Mouse (Mus musculus): Measurements from ENCODE around the gene Slc8b1. TPM values are rescaled to one million over a fixed set of nuclear protein-coding genes. Genes with fewer than 3 reads are reported as not detected.
A peak's percentile ranks its signal among the peaks of the same experiment; 100 is the strongest.

The Slc8b1 gene
- polyA plus RNA-seq, 1 experiment from 2014 or later, result 6.6 TPM

DNA sequence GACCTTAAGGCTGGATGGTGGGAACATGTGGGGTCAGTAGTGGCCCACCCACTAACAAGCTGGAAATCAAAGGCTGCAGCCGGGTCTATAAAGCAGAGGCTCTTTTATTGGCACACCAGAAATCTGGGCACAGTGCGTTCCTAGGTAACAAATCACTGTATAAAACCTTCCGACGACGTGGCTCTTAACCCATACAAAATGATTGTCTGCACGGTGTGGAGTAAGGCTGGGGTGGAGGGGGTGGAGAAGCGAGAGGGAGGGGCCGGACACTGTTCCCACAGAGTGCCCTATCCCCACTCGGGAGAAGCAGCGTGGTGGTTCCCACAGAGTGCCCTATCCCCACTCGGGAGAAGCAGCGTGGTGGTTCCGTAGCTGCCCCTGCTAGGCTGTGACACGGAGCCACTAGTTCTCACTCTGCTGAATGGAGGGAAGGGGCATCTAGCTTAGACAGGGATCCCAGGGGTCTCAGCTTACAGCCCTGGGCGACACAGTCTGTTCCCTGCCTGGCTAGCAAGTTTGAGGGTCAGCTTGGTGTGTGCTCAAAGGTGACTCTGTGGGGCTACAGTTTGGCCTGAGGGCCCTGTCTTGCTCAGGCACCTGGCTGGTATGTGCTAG, 23.2 kb downstream of the Slc8b1 start:
- H3K36me3 ChIP-seq, result peaks cover 13% of the 10 kb centered on the region
- no peak overlapping the region for H3K9ac ChIP-seq
- no peak for ATAC-seq (ENCODE audit: borderline replicate concordance, extremely low read depth, low FRiP score, low TSS enrichment)
- no peaks in the 10 kb centered on the region for H3K27me3 ChIP-seq
- no peak overlapping the region for H3K4me3 ChIP-seq
- H3K9me3 ChIP-seq, result no peaks in the 10 kb centered on the region
- no peak overlapping the region for H3K4me2 ChIP-seq
- peak overlapping the region; percentile 62 for H3K27ac ChIP-seq
- H3K4me1 ChIP-seq, result peaks cover 19% of the 10 kb centered on the region
- 68% methylated on average over 15 of the region's 15 CpGs for WGBS

DNA sequence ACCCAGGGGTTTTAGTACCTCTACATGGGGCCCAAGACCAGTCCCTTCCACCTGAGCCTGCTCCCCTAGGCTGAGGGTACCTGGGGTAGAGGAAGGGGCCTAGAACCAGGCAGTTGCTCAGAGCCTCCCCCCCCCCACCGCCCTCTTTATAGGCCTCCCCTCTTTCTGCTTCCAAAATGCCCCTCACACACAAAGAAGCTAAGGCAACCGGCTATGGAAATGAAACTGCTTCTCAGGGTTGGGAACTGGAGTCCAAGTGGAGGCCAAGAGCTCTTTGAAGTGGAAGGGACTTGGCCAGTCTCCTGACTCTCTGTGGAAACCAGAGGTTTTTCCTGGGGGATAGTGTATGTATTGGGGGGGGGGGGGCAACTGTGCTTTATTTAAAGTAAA, 23.7 kb downstream of the Slc8b1 start:
- H3K4me1 ChIP-seq, result peaks cover 19% of the 10 kb centered on the region
- H3K4me3 ChIP-seq, result no peak overlapping the region
- no peak overlapping the region for H3K9ac ChIP-seq
- peak overlapping the region; percentile 62 for H3K27ac ChIP-seq
- no peaks in the 10 kb centered on the region for H3K27me3 ChIP-seq
- WGBS, result 17% methylated on average over 2 of the region's 2 CpGs
- H3K4me2 ChIP-seq, result no peak overlapping the region
- no peak for ATAC-seq (ENCODE audit: borderline replicate concordance, extremely low read depth, low FRiP score, low TSS enrichment)
- no peaks in the 10 kb centered on the region for H3K9me3 ChIP-seq
- peaks cover 13% of the 10 kb centered on the region for H3K36me3 ChIP-seq

DNA sequence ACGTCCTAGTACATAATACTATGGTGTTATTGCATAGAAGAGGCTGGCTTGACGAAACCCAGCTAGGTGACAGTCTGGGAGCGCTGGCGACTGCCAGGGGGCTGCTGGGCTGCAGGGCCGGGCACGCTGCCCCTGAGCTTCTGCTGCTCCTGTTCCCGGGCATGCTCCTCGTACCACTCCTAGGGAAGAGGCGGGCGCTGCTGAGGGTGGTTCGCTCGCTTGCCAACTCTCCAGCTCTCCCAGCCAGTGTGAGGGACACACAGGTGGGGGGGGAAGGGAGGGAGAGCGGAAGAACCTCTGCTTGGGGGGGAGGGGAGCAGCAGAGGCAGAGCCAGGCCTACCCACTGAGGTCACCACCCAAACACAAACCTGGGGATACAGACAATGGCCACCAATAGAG, 25.1 kb downstream of the Slc8b1 start:
- no peak overlapping the region for H3K4me2 ChIP-seq
- WGBS, result 83% methylated on average over 12 of the region's 13 CpGs
- no peak overlapping the region; the same call in 1 of the 2 replicates for H3K9ac ChIP-seq
- H3K27ac ChIP-seq, result peak overlapping the region; percentile 29; the same call in 1 of the 2 replicates
- H3K27me3 ChIP-seq, result no peaks in the 10 kb centered on the region
- peaks cover 21% of the 10 kb centered on the region for H3K36me3 ChIP-seq
- no peaks in the 10 kb centered on the region for H3K9me3 ChIP-seq
- ATAC-seq (ENCODE audit: borderline replicate concordance, extremely low read depth, low FRiP score, low TSS enrichment), result no peak
- peaks cover 19% of the 10 kb centered on the region for H3K4me1 ChIP-seq
- no peak overlapping the region for H3K4me3 ChIP-seq

DNA sequence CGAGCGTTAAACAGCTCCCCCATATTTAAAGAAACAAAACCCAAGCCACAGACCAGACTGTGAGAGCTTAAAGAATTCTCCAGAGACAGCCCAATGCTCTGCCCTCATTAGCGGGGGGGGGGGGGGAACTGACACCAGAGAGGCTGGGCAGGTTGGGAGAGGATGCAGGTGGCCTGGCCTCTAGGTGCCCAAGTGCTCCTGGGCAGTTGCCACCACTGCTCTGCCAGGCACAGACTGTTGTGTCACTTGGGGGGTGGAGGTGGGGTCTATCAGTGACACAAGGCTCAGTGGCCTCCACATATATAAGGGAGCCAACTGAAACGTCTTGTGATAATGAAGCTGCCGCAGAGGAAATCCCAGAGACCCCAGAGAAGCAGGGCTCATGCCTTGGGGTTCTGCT, 25.7 kb downstream of the Slc8b1 start:
- H3K27ac ChIP-seq, result 0 out of 2 replicates have a peak overlapping the region, but pooled peaks have one; percentile 29

DNA sequence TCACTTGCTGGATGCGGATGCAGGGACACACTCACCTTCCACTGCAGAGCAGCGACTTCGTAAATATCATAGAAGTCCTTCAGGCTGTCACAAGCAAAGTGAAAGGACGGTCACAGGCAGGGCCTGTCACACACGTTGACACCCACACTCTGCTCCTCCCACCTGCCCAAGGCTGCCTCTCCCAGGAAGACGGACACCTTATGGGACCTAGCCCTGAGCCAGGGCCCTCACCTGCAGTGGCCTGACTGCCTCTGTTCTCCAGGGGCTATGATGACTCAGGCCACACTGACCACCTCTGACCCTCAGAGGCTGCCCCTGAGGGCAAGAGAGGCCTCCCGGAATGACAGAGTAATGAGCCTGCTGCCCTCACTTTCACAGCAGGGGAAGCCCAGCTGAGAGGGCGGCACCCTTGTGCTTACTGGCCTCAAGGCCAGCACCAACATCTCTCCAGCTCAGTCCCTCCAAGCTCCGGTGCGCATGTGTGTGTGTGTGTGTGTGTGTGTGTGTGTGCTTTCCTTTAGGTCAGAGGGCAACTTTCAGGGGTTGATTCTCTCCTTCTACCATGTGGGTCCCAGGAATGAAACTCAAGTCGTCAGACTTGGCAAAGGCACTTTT, 37.4 kb downstream of the Slc8b1 start:
- H3K27ac ChIP-seq, result no peak overlapping the region
- no peaks in the 10 kb centered on the region for H3K27me3 ChIP-seq
- no peaks in the 10 kb centered on the region for H3K9me3 ChIP-seq
- H3K4me3 ChIP-seq, result no peak overlapping the region
- no peak for ATAC-seq (ENCODE audit: borderline replicate concordance, extremely low read depth, low FRiP score, low TSS enrichment)
- peaks cover 9% of the 10 kb centered on the region; the same call in 1 of the 2 replicates for H3K36me3 ChIP-seq
- H3K9ac ChIP-seq, result no peak overlapping the region
- H3K4me1 ChIP-seq, result no peaks in the 10 kb centered on the region
- 61% methylated on average over 11 of the region's 11 CpGs for WGBS
- H3K4me2 ChIP-seq, result no peak overlapping the region

More for the DNA sequence above, 25.7 kb downstream of the Slc8b1 start:
- Histone ChIP-seq H3K9me3 (no peaks in the 10 kb centered on the region), H3K36me3 (peaks cover 21% of the 10 kb centered on the region), H3K4me2 (no peak overlapping the region), H3K27me3 (no peaks in the 10 kb centered on the region), H3K4me1 (peaks cover 19% of the 10 kb centered on the region), H3K9ac (no peak overlapping the region), H3K4me3 (no peak overlapping the region)
- ATAC-seq (ENCODE audit: borderline replicate concordance, extremely low read depth, low FRiP score, low TSS enrichment), result no peak
- WGBS, result 66% methylated on average over 5 of the region's 5 CpGs

DNA sequence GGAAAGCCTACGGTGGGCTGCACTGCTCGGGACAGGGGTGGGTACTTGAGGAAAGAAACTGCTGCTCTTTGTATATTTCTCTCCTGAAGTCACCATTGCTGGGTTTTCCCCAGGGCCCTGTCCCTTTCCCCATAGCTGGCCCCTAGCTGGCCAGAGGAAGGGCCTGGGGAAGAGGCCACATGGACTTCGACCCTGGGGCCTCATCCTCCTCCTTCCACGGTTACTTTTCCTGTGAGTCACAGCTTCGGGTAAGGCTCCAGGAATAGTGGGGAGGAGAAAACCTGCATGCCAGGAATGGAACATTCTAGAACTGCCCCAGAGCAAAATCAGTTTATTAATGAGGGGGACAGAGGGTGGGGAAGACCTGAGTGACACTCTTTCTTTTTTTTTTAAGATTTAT, 39.2 kb downstream of the Slc8b1 start:
- H3K27me3 ChIP-seq, result no peaks in the 10 kb centered on the region
- H3K4me1 ChIP-seq, result no peaks in the 10 kb centered on the region
- no peak overlapping the region for H3K27ac ChIP-seq
- peaks cover 15% of the 10 kb centered on the region; the same call in 1 of the 2 replicates for H3K36me3 ChIP-seq
- no peaks in the 10 kb centered on the region for H3K9me3 ChIP-seq
- 66% methylated on average over 5 of the region's 5 CpGs for WGBS
- H3K4me3 ChIP-seq, result no peak overlapping the region
- no peak overlapping the region for H3K4me2 ChIP-seq
- H3K9ac ChIP-seq, result no peak overlapping the region
- no peak for ATAC-seq (ENCODE audit: borderline replicate concordance, extremely low read depth, low FRiP score, low TSS enrichment)

DNA sequence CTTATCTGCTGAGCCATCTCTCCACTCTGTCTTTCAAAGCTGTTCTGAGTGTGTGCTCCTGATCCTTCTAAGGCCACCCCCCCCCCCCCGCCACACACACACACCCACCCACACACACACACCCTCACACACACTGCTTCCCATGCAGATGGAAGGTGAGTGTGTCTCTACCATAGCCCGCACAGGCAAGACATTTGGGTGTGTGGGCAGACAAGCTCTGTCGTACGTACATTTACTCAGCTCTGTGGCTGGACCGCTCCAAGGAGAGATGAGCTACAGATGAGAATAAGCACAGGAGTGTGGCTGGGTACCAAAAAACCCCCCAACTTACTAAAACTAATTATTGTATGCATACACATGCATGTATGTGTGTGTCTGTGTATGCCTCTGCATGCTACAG, 39.7 kb downstream of the Slc8b1 start:
- no peaks in the 10 kb centered on the region for H3K27me3 ChIP-seq
- H3K4me3 ChIP-seq, result no peak overlapping the region
- no peak overlapping the region for H3K27ac ChIP-seq
- no peaks in the 10 kb centered on the region for H3K4me1 ChIP-seq
- no peak overlapping the region for H3K9ac ChIP-seq
- 93% methylated on average over 5 of the region's 5 CpGs for WGBS
- no peaks in the 10 kb centered on the region for H3K9me3 ChIP-seq
- H3K36me3 ChIP-seq, result peaks cover 15% of the 10 kb centered on the region; the same call in 1 of the 2 replicates
- no peak for ATAC-seq (ENCODE audit: borderline replicate concordance, extremely low read depth, low FRiP score, low TSS enrichment)
- H3K4me2 ChIP-seq, result no peak overlapping the region

DNA sequence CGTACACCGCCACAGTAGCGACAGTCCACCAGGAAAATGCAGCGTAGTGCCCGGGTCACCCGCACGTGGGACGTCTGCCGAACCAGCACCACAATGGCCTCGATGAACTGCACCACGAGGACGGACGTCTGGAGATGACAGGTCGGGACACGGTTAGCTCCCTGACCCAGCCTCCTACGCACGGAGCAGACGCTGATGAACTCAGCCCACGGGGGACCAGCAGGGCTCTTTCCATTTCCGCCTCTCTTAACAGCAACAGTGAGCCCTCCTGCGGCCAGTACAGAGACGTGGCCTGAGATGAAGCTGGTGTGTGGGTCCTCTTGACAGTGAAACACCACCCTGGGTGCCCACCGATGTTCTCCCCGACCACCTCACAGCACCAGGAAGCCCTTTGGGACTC, 44.9 kb downstream of the Slc8b1 start:
- no peak overlapping the region for H3K9ac ChIP-seq
- H3K4me2 ChIP-seq, result no peak overlapping the region
- no peak overlapping the region for H3K4me3 ChIP-seq
- H3K4me1 ChIP-seq, result peaks cover 29% of the 10 kb centered on the region
- no peaks in the 10 kb centered on the region for H3K9me3 ChIP-seq
- H3K27ac ChIP-seq, result no peak overlapping the region
- no peaks in the 10 kb centered on the region for H3K27me3 ChIP-seq
- ATAC-seq (ENCODE audit: borderline replicate concordance, extremely low read depth, low FRiP score, low TSS enrichment), result no peak
- 85% methylated on average over 24 of the region's 24 CpGs for WGBS
- H3K36me3 ChIP-seq, result peaks cover 17% of the 10 kb centered on the region; the same call in 1 of the 2 replicates

DNA sequence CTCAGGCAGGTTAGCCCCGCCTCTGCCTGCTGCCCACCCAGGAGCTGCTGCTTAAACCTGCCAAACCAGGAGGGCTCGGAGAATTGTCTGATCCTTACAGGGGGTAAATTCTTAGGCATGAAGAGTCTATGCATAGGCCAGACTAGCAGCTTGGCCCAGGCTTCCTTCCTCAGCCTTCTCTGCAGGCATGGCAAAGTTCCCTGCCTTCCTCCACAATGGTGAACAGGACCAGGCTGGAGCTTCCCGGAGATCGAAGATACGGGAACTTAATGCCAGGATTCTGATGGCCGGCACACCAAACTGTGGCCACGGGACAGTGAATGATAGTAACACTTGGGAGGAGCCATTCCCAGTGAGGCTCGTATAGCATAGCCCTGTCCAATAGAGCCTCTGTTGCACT, 47.1 kb downstream of the Slc8b1 start:
- H3K27me3 ChIP-seq, result no peaks in the 10 kb centered on the region
- H3K27ac ChIP-seq, result no peak overlapping the region
- no peak overlapping the region for H3K4me3 ChIP-seq
- H3K9ac ChIP-seq, result no peak overlapping the region
- H3K4me1 ChIP-seq, result peaks cover 38% of the 10 kb centered on the region
- 59% methylated on average over 8 of the region's 8 CpGs for WGBS
- peaks cover 15% of the 10 kb centered on the region; the same call in 1 of the 2 replicates for H3K36me3 ChIP-seq
- ATAC-seq (ENCODE audit: borderline replicate concordance, extremely low read depth, low FRiP score, low TSS enrichment), result no peak
- 0 out of 2 replicates have a peak overlapping the region, but pooled peaks have one; percentile 7 for H3K4me2 ChIP-seq
- no peaks in the 10 kb centered on the region for H3K9me3 ChIP-seq

DNA sequence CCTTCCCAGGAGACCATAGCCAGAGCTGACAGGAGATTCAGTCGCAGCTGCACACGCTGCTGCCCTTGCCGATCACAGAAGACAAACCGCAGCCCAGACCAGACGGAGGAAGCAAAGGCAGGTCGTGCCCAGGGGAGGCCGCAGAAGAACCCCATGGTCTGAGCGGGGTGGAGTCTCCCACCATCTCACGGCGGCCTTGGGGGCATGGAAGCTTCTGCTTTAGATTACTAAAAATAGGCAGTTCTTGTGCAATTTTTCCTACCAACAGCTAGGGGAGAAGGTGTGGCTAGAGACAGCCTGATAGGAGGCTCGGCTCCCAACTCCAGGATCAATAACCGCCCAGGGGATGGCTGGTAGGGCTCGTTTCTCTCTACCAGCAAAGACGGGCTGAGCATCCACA, 47.8 kb downstream of the Slc8b1 start:
- Histone ChIP-seq H3K4me2 (peak overlapping the region; percentile 7; the same call in 1 of the 2 replicates), H3K36me3 (0 out of 2 replicates have a peak, but pooled peaks cover 9% of the 10 kb centered on the region), H3K9me3 (no peaks in the 10 kb centered on the region), H3K27ac (peak overlapping the region; percentile 24; the same call in 1 of the 2 replicates), H3K4me1 (peaks cover 45% of the 10 kb centered on the region), H3K27me3 (no peaks in the 10 kb centered on the region), H3K4me3 (no peak overlapping the region), H3K9ac (no peak overlapping the region)
- no peak for ATAC-seq (ENCODE audit: borderline replicate concordance, extremely low read depth, low FRiP score, low TSS enrichment)
- WGBS, result 51% methylated on average over 14 of the region's 14 CpGs

DNA sequence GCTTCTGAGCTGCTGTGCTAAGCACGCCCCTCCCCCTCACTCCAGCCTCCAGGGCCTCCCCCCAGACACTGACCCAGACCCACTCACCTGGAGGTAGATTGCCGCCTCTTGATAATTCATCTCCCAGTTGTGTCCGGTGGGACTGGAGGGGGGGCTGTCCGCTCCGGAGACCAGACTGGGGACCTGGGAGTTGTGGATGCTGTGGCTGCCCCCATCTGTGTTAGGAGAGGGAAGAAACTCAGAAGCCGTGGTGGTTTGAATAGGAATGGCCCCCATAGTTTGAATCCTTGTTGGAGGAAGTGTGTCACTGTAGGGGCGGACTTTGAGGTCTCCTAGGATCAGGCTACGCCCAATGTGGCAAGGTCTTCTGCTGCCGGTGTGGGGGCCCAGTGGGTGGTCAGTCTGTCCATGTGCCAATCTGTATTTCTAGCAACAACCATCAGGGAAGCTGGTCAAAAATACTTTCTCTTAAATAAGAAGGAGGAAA, 49.2 kb downstream of the Slc8b1 start:
- no peaks in the 10 kb centered on the region for H3K9me3 ChIP-seq
- H3K36me3 ChIP-seq, result 0 out of 2 replicates have a peak, but pooled peaks cover 6% of the 10 kb centered on the region
- H3K4me2 ChIP-seq, result peak overlapping the region; percentile 38; the same call in 1 of the 2 replicates
- peak overlapping the region; percentile 70 for H3K27ac ChIP-seq
- H3K4me1 ChIP-seq, result peaks cover 54% of the 10 kb centered on the region
- H3K27me3 ChIP-seq, result no peaks in the 10 kb centered on the region
- no peak for ATAC-seq (ENCODE audit: borderline replicate concordance, extremely low read depth, low FRiP score, low TSS enrichment)
- H3K4me3 ChIP-seq, result no peak overlapping the region
- 44% methylated on average over 9 of the region's 9 CpGs for WGBS
- no peak overlapping the region for H3K9ac ChIP-seq

All from lung, embryonic 15.5 days (tissue).